Mouse (Mus musculus) adrenal gland, adult 18-20 months (tissue): Measurements from ENCODE around the gene Ufsp2. TPM values are rescaled to one million over a fixed set of nuclear protein-coding genes. Genes with fewer than 3 reads are reported as not detected.

Experiments used
- DNase-seq, 2 experiments: peaks; one replicate each; pipeline ENCODE4 v3.0.0; 2021 to 2022; ENCODE audit warnings: low spot score in 2 of 2
- total RNA-seq, 2 experiments: library from RNA; stranded (reverse); gene quantifications; 1 replicate in 1 of 2; 2 replicates in 1 of 2; pipeline ENCODE4 v1.2.3; 2021

The Ufsp2 gene
- total RNA-seq, 2 experiments from 2014 or later, result 44.6 to 59.5 TPM

- DNase-seq, result no peak
These were observed 35.7 kb downstream of the Ufsp2 start for GRCm38 (mm10) chr8:46010746-46011680.

GRCm38 (mm10) chr8:46022203-46022602 is 46.9 kb downstream of the Ufsp2 start:
- no peak for DNase-seq

GRCm38 (mm10) chr8:46022758-46023157 is 47.4 kb downstream of the Ufsp2 start:
- no peak for DNase-seq

- no peak for DNase-seq
These were observed 49.1 kb downstream of the Ufsp2 start for GRCm38 (mm10) chr8:46024392-46024791.

GRCm38 (mm10) chr8:46036217-46036616 is 60.9 kb downstream of the Ufsp2 start:
- DNase-seq, result no peak

- no peak for DNase-seq
These were observed 64.3 kb downstream of the Ufsp2 start for GRCm38 (mm10) chr8:46039666-46040065.

GRCm38 (mm10) chr8:46040260-46040659 is 64.9 kb downstream of the Ufsp2 start:
- DNase-seq, result no peak

Other genes starting within 250 kb of the Ufsp2 start
- 1 to 10 TPM; 1.1 to 2.5 TPM for gene Pdlim3, start 90.1 kb upstream of the Ufsp2 start, total RNA-seq
- not detected for gene Ccdc110, start 40.9 kb upstream of the Ufsp2 start, total RNA-seq
- gene 1700029J07Rik, start 276 bp upstream of the Ufsp2 start, total RNA-seq, result 1 to 10 TPM; 2.4 to 2.7 TPM
- not detected for gene Lrp2bp, start 23.8 kb downstream of the Ufsp2 start, total RNA-seq
- gene Ankrd37, start 30.2 kb downstream of the Ufsp2 start, total RNA-seq, result 1 to 10 TPM; 1.2 to 1.5 TPM
- 10 to 100 TPM; 12.3 to 15.4 TPM for gene Cfap97, start 176.2 kb downstream of the Ufsp2 start, total RNA-seq
- gene Snx25, start 176.6 kb downstream of the Ufsp2 start, total RNA-seq, result 10 to 100 TPM; 14.9 to 17.4 TPM
- gene Slc25a4, start 235.8 kb downstream of the Ufsp2 start, total RNA-seq, result 100 to 1,000 TPM; 166 to 218 TPM